In genomic region chr6:85302326-85303055, GRCm38 (mm10) we compare ENCODE assay signal across 9 mouse cellular contexts. TPM values are rescaled to one million over a fixed set of nuclear protein-coding genes. Genes with fewer than 3 reads are reported as not detected.
A peak's percentile ranks its signal among the peaks of the same experiment; 100 is the strongest.
DNase-seq lines count a peak whose midpoint lies in the region; ATAC-seq lines count a peak whose summit lies in the region.
"Had no signal": no experiment of that assay in that cellular context is flagged by ENCODE, and none has a peak within 500 bp of the region (broad histone marks: within the 10 kb centered on the region; RNA-seq: fewer than 3 reads in every experiment).

No protein-coding gene starts in this region.

- H3K4me2 ChIP-seq in kidney, embryonic 14.5 days (replicated peaks; ENCODE audit: low read depth, low read length), result no peak overlapping the region
- no peak overlapping the region for H3K4me2 ChIP-seq in limb, embryonic 11.5 days (ENCODE audit: low read depth, severe bottlenecking)

- no peaks in the 10 kb centered on the region; the same call in 1 of the 2 replicates for H3K4me1 ChIP-seq in kidney, embryonic 14.5 days (ENCODE audit: control insufficient read depth, insufficient read depth, low read length)
- peaks cover 6% of the 10 kb centered on the region for H3K4me1 ChIP-seq in limb, embryonic 11.5 days (ENCODE audit: control insufficient read depth, insufficient read depth, low read length)

- H3K9me3 ChIP-seq in kidney, embryonic 14.5 days (ENCODE audit: control insufficient read depth, low read length), result no peaks in the 10 kb centered on the region
- H3K9me3 ChIP-seq in limb, embryonic 11.5 days (ENCODE audit: control insufficient read depth, low read length), result no peaks in the 10 kb centered on the region

- H3K9ac ChIP-seq in kidney, embryonic 14.5 days (ENCODE audit: low read depth, low read length), result no peak overlapping the region
- peak overlapping the region; percentile 34; the same call in 1 of the 2 replicates for H3K9ac ChIP-seq in limb, embryonic 11.5 days (ENCODE audit: low read length)

- H3K27ac ChIP-seq in kidney, embryonic 14.5 days (ENCODE audit: low read depth, low read length), result peak overlapping the region; percentile 30; the same call in 1 of the 2 replicates
- H3K27ac ChIP-seq in limb, embryonic 11.5 days (replicated peaks; ENCODE audit: low read depth, low read length), result peak overlapping the region; percentile 10; the same call in 1 of the 2 replicates

- H3K36me3 ChIP-seq in kidney, embryonic 14.5 days (ENCODE audit: control insufficient read depth, insufficient read depth, low read length), result no peaks in the 10 kb centered on the region
- H3K36me3 ChIP-seq in limb, embryonic 11.5 days (ENCODE audit: control insufficient read depth, insufficient read depth, low read length), result no peaks in the 10 kb centered on the region

- H3K4me3 ChIP-seq in kidney, embryonic 14.5 days (ENCODE audit: low read length), result no peak overlapping the region
- H3K4me3 ChIP-seq in limb, embryonic 11.5 days (ENCODE audit: low read depth, low read length), result no peak overlapping the region
- H3K4me3 ChIP-seq: megakaryocyte, embryonic 14.5 days had no signal

- peak; percentile 37 for DNase-seq in adrenal gland, adult 2 months
- no peak for DNase-seq in adrenal gland, adult 18-20 months (ENCODE audit: low spot score in 2 of 2)
- peak; percentile 90 for DNase-seq in cerebellum, adult 9-10 months
- DNase-seq in gastrocnemius, adult 18-20 months (ENCODE audit: low spot score), result peak; percentile 39
- no peak for DNase-seq in limb, embryonic 11.5 days (ENCODE audit: low spot score)
- DNase-seq in retina, postnatal 7 days (ENCODE audit: low read depth, low spot score), result peak; percentile 13
- no peak for DNase-seq in yolk sac, embryonic 10.5 days (ENCODE audit: low spot score)

- ATAC-seq in kidney, embryonic 14.5 days (ENCODE audit: low FRiP score, low TSS enrichment), result no peak
- no peak for ATAC-seq in limb, embryonic 11.5 days (ENCODE audit: insufficient number of reproducible peaks, low FRiP score, low TSS enrichment, low read depth)

- WGBS in kidney, embryonic 14.5 days, result 62% methylated on average over 3 of the region's 3 CpGs
- 89% methylated on average over 3 of the region's 3 CpGs for WGBS in limb, embryonic 11.5 days

- H3K27me3 ChIP-seq in kidney, embryonic 14.5 days (ENCODE audit: control insufficient read depth, insufficient read depth, low read length), result no peaks in the 10 kb centered on the region
- H3K27me3 ChIP-seq in limb, embryonic 11.5 days (ENCODE audit: control insufficient read depth, insufficient read depth, low read length), result no peaks in the 10 kb centered on the region
- H3K27me3 ChIP-seq: megakaryocyte, embryonic 14.5 days had no signal

RNA-seq across cellular contexts. Expression of gene Sfxn5, which starts 30.7 kb away (rescaled TPM):
- 10 to 100 TPM; 26.1 to 36.3 TPM for total RNA-seq in adrenal gland, adult 2 months (2021)
- polyA plus RNA-seq in adrenal gland, adult 2 months (2012; rRNA removed), result 9.0 and 29.0 TPM in 2 replicates
- total RNA-seq in adrenal gland, adult 18-20 months (2021), result 10 to 100 TPM; 20.0 to 35.9 TPM
- 1 to 10 TPM; 4.3 to 6.5 TPM for total RNA-seq in gastrocnemius, adult 18-20 months (2021)
- 9.3 and 11.9 TPM in 2 replicates for polyA plus RNA-seq in kidney, embryonic 14.5 days (2014; fragmentation: Nextera tagmentation; extraction: Ambion mirVana)
- polyA plus RNA-seq in limb, embryonic 11.5 days (2014; fragmentation: Nextera tagmentation; extraction: Ambion mirVana), result 4.8 and 6.7 TPM in 2 replicates

Comparison
In these comparisons a context has a peak if more than half of its experiments do, and no peak if none do; other contexts are left out.
1. DNase-seq: peak in adrenal gland, adult 2 months (single experiment), cerebellum, adult 9-10 months (single experiment), gastrocnemius, adult 18-20 months (single experiment) and retina, postnatal 7 days (single experiment); none in adrenal gland, adult 18-20 months (0 of 2), limb, embryonic 11.5 days (single experiment) and yolk sac, embryonic 10.5 days (single experiment).